Mouse (Mus musculus): Measurements from ENCODE around the gene Xaf1. TPM values are rescaled to one million over a fixed set of nuclear protein-coding genes. Genes with fewer than 3 reads are reported as not detected.
A peak's percentile ranks its signal among the peaks of the same experiment; 100 is the strongest.

Gene Xaf1
- polyA plus RNA-seq (2015; fragmentation: Nextera tagmentation; extraction: Ambion mirVana): 5.7 and 6.8 TPM in 2 replicates

GRCm38 (mm10) chr11:72301334-72301733, at the start of gene Xaf1:
Xaf1 (plus strand) TSS chr11:72301629.
- Histone ChIP-seq H3K4me2 (peak within 1 kb of the TSS; percentile 60), H3K4me3 (peak within 1 kb of the TSS; percentile 38), H3K9me3 (no peaks in the 10 kb centered on the region), H3K9ac (peak within 1 kb of the TSS; percentile 57), H3K27me3 (replicated peaks) (no peaks in the 10 kb centered on the region), H3K4me1 (peaks cover 12% of the 10 kb centered on the region), H3K27ac (replicated peaks) (peak within 1 kb of the TSS; percentile 53), H3K36me3 (no peaks in the 10 kb centered on the region)
- 16% methylated on average over 6 of the region's 6 CpGs for WGBS
- ATAC-seq (ENCODE audit: extremely low read depth, insufficient number of reproducible peaks, low FRiP score, low TSS enrichment): no peak

- H3K4me3 ChIP-seq: no peak overlapping the region
- 84% methylated on average over 4 of the region's 4 CpGs for whole genome bisulfite sequencing
- H3K4me2 ChIP-seq: no peak overlapping the region
- H3K9me3 ChIP-seq: no peaks in the 10 kb centered on the region
- no peak for ATAC-seq (ENCODE audit: extremely low read depth, insufficient number of reproducible peaks, low FRiP score, low TSS enrichment)
- H3K36me3 ChIP-seq: no peaks in the 10 kb centered on the region
- peaks cover 35% of the 10 kb centered on the region for H3K27me3 ChIP-seq (replicated peaks)
- no peak overlapping the region for H3K9ac ChIP-seq
- no peak overlapping the region for H3K27ac ChIP-seq (replicated peaks)
- no peaks in the 10 kb centered on the region for H3K4me1 ChIP-seq
These were observed 45.8 kb upstream of the Xaf1 start for GRCm38 (mm10) chr11:72255629-72256028.

- no peak for ATAC-seq (ENCODE audit: extremely low read depth, insufficient number of reproducible peaks, low FRiP score, low TSS enrichment)
- WGBS: 54% methylated on average over 2 of the region's 2 CpGs
- H3K9me3 ChIP-seq: no peaks in the 10 kb centered on the region
- no peaks in the 10 kb centered on the region for H3K36me3 ChIP-seq
- no peak overlapping the region for H3K9ac ChIP-seq
- no peak overlapping the region for H3K4me2 ChIP-seq
- H3K4me3 ChIP-seq: no peak overlapping the region
- no peaks in the 10 kb centered on the region for H3K4me1 ChIP-seq
- peaks cover 31% of the 10 kb centered on the region for H3K27me3 ChIP-seq (replicated peaks)
- no peak overlapping the region for H3K27ac ChIP-seq (replicated peaks)
These were observed 45.0 kb upstream of the Xaf1 start for GRCm38 (mm10) chr11:72256441-72256840.

- Histone ChIP-seq H3K27ac (replicated peaks) (no peak overlapping the region), H3K9me3 (no peaks in the 10 kb centered on the region), H3K36me3 (no peaks in the 10 kb centered on the region), H3K9ac (peak overlapping the region; percentile 77; the same call in 1 of the 2 replicates), H3K4me1 (peaks cover 21% of the 10 kb centered on the region), H3K4me3 (peak overlapping the region; percentile 55; the same call in 1 of the 2 replicates), H3K27me3 (replicated peaks) (peaks cover 75% of the 10 kb centered on the region), H3K4me2 (peak overlapping the region; percentile 90)
- no peak for ATAC-seq (ENCODE audit: extremely low read depth, insufficient number of reproducible peaks, low FRiP score, low TSS enrichment)
- 8% methylated on average over 11 of the region's 11 CpGs for WGBS
These were observed 35.9 kb upstream of the Xaf1 start for GRCm38 (mm10) chr11:72265483-72265882.

- peaks cover 75% of the 10 kb centered on the region for H3K27me3 ChIP-seq (replicated peaks)
- WGBS: 1% methylated on average over 46 of the region's 46 CpGs
- no peak overlapping the region for H3K27ac ChIP-seq (replicated peaks)
- H3K4me2 ChIP-seq: peak overlapping the region; percentile 90
- H3K4me1 ChIP-seq: peaks cover 26% of the 10 kb centered on the region
- H3K36me3 ChIP-seq: no peaks in the 10 kb centered on the region
- H3K9me3 ChIP-seq: no peaks in the 10 kb centered on the region
- peak; percentile 31; the same call in 1 of the 2 replicates for ATAC-seq (ENCODE audit: extremely low read depth, insufficient number of reproducible peaks, low FRiP score, low TSS enrichment)
- peak overlapping the region; percentile 77 for H3K9ac ChIP-seq
- peak overlapping the region; percentile 55 for H3K4me3 ChIP-seq
These were observed 35.0 kb upstream of the Xaf1 start for GRCm38 (mm10) chr11:72266207-72266959.

GRCm38 (mm10) chr11:72266960-72267560, 34.4 kb upstream of the Xaf1 start, which contains the start of gene Slc13a5:
Slc13a5 (minus strand) TSS chr11:72267222.
- Histone ChIP-seq H3K4me2 (peak within 1 kb of the TSS; percentile 90), H3K9me3 (no peaks in the 10 kb centered on the region), H3K4me1 (peaks cover 32% of the 10 kb centered on the region), H3K36me3 (no peaks in the 10 kb centered on the region), H3K27me3 (replicated peaks) (peaks cover 71% of the 10 kb centered on the region), H3K9ac (peak within 1 kb of the TSS; percentile 77), H3K27ac (replicated peaks) (no peak within 1 kb of the TSS), H3K4me3 (peak within 1 kb of the TSS; percentile 55)
- WGBS: 3% methylated on average over 36 of the region's 36 CpGs
- no peak for ATAC-seq (ENCODE audit: extremely low read depth, insufficient number of reproducible peaks, low FRiP score, low TSS enrichment)

GRCm38 (mm10) chr11:72271761-72272160, 29.7 kb upstream of the Xaf1 start:
- WGBS: 17% methylated on average over 1 of the region's 1 CpGs
- 0 out of 2 replicates have a peak overlapping the region, but pooled peaks have one; percentile 12 for H3K27ac ChIP-seq (replicated peaks)
- H3K9ac ChIP-seq: no peak overlapping the region
- no peaks in the 10 kb centered on the region for H3K9me3 ChIP-seq
- peaks cover 24% of the 10 kb centered on the region for H3K27me3 ChIP-seq (replicated peaks)
- H3K4me1 ChIP-seq: peaks cover 18% of the 10 kb centered on the region
- H3K4me3 ChIP-seq: no peak overlapping the region
- H3K36me3 ChIP-seq: no peaks in the 10 kb centered on the region
- no peak overlapping the region for H3K4me2 ChIP-seq
- no peak for ATAC-seq (ENCODE audit: extremely low read depth, insufficient number of reproducible peaks, low FRiP score, low TSS enrichment)

- Histone ChIP-seq H3K27ac (replicated peaks) (no peak overlapping the region), H3K4me2 (no peak overlapping the region), H3K27me3 (replicated peaks) (peaks cover 8% of the 10 kb centered on the region), H3K36me3 (no peaks in the 10 kb centered on the region), H3K4me1 (peaks cover 11% of the 10 kb centered on the region), H3K9me3 (no peaks in the 10 kb centered on the region), H3K4me3 (no peak overlapping the region), H3K9ac (no peak overlapping the region)
- no peak for ATAC-seq (ENCODE audit: extremely low read depth, insufficient number of reproducible peaks, low FRiP score, low TSS enrichment)
- WGBS: 53% methylated on average over 3 of the region's 3 CpGs
These were observed 28.1 kb upstream of the Xaf1 start for GRCm38 (mm10) chr11:72273341-72273740.

- ATAC-seq (ENCODE audit: extremely low read depth, insufficient number of reproducible peaks, low FRiP score, low TSS enrichment): no peak
- Histone ChIP-seq H3K4me2 (no peak overlapping the region), H3K4me3 (no peak overlapping the region), H3K36me3 (no peaks in the 10 kb centered on the region), H3K4me1 (peaks cover 5% of the 10 kb centered on the region; the same call in 1 of the 2 replicates), H3K27me3 (replicated peaks) (no peaks in the 10 kb centered on the region), H3K27ac (replicated peaks) (no peak overlapping the region), H3K9me3 (no peaks in the 10 kb centered on the region), H3K9ac (no peak overlapping the region)
- 67% methylated on average over 5 of the region's 5 CpGs for WGBS
These were observed 20.1 kb upstream of the Xaf1 start for GRCm38 (mm10) chr11:72281143-72281851.

- H3K4me3 ChIP-seq: no peak overlapping the region
- no peaks in the 10 kb centered on the region for H3K27me3 ChIP-seq (replicated peaks)
- H3K9ac ChIP-seq: no peak overlapping the region
- no peak for ATAC-seq (ENCODE audit: extremely low read depth, insufficient number of reproducible peaks, low FRiP score, low TSS enrichment)
- H3K4me2 ChIP-seq: no peak overlapping the region
- H3K9me3 ChIP-seq: no peaks in the 10 kb centered on the region
- WGBS: 62% methylated on average over 5 of the region's 5 CpGs
- H3K27ac ChIP-seq (replicated peaks): no peak overlapping the region
- peaks cover 5% of the 10 kb centered on the region; the same call in 1 of the 2 replicates for H3K4me1 ChIP-seq
- H3K36me3 ChIP-seq: no peaks in the 10 kb centered on the region
These were observed 19.5 kb upstream of the Xaf1 start for GRCm38 (mm10) chr11:72281852-72282400.
